ENCODE assay signal across 9 mouse cellular contexts in the genomic region with DNA sequence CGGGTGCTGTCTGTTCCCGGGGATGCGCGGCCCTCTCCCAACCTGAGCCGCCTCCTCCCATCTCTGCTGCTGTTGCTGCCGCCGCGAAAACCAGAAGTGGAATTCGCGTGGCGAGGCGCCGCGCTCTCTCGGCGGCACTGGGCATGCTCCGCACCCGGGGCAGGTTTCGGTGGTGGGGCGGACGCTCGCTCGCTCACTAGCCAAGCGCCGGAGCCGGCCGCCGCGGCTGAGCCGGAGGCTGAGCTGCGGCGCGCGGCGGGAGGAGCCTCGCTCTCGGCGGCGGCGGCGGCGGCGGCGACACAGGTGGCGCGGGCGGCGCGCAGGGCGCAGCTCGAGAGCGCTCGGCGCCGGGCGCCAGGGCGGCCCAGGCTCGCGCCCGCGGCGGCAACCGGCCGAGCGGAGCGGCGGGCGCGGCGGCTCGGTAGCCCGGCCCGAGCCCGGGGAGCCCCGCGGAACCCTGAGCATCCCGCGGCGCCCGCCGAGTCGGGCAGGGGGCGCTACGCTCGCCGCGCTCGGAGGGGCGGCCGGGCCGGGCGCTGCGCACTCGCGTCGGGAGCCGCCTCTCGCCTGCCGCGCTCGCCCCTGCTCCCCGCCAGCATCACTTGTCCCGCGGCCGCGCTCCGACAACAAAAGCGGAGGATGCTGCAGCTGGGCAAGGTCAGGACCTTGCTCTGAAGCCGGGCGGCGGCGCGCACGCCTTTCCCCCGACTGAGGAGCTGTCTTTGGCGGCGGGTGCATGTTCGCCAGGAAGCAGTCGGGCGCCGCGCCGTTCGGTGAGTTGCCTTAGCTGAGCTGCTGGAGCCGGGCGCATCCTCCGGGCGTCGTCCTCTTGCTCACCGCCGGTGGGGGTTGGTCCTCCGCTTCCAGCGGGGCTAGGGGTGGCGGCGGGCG. TPM values are rescaled to one million over a fixed set of nuclear protein-coding genes. Genes with fewer than 3 reads are reported as not detected.
DNase-seq lines count a peak whose midpoint lies in the region; ATAC-seq lines count a peak whose summit lies in the region.
"Had no signal": no experiment of that assay in that cellular context is flagged by ENCODE, and none has a peak within 500 bp of the region (broad histone marks: within the 10 kb centered on the region; RNA-seq: fewer than 3 reads in every experiment).

A gene (plus strand): TSS at position 203 of the 891 bp plus-strand sequence.

- WGBS in heart, embryonic 10.5 days, result 10% methylated on average over 135 of the region's 136 CpGs
- WGBS in heart, embryonic 16.5 days, result under 1% methylated on average over 120 of the region's 136 CpGs
- under 1% methylated on average over 95 of the region's 136 CpGs for WGBS in liver, embryonic 13.5 days (ENCODE audit: insufficient replicate concordance)
- under 1% methylated on average over 63 of the region's 136 CpGs for WGBS in neural tube, embryonic 14.5 days

- DNase-seq in heart, embryonic 10.5 days (ENCODE audit: low spot score), result peak; percentile 79
- no peak for DNase-seq in heart, adult 9 months (ENCODE audit: low spot score in 2 of 2)
- peak; percentile 61 for DNase-seq in embryo, embryonic 11.5 days (ENCODE audit: low read depth, low spot score)
- peak; percentile 1 to 54 for DNase-seq in kidney, postnatal 36 days
- DNase-seq in liver, embryonic 13.5 days, result no peak
- DNase-seq in urinary bladder, adult 2 months (ENCODE audit: low spot score), result peak; percentile 60

- peak within 1 kb of the TSS; percentile 82 for H3K27ac ChIP-seq in heart, embryonic 10.5 days
- H3K27ac ChIP-seq in heart, embryonic 16.5 days (ENCODE audit: low read length), result no peak within 1 kb of the TSS
- no peak within 1 kb of the TSS for H3K27ac ChIP-seq in liver, embryonic 13.5 days
- peak within 1 kb of the TSS; percentile 99 for H3K27ac ChIP-seq in neural tube, embryonic 14.5 days (ENCODE audit: low read depth, low read length)

- H3K4me1 ChIP-seq in heart, embryonic 10.5 days, result 0 out of 2 replicates have a peak, but pooled peaks cover 6% of the 10 kb centered on the region
- H3K4me1 ChIP-seq in heart, embryonic 16.5 days (ENCODE audit: control insufficient read depth, insufficient read depth, low read length), result peaks cover 5% of the 10 kb centered on the region; the same call in 1 of the 2 replicates
- H3K4me1 ChIP-seq in liver, embryonic 13.5 days (replicated peaks), result no peaks in the 10 kb centered on the region
- 0 out of 2 replicates have a peak, but pooled peaks cover 5% of the 10 kb centered on the region for H3K4me1 ChIP-seq in neural tube, embryonic 14.5 days (ENCODE audit: control insufficient read depth, insufficient read depth, low read length)

- ATAC-seq in heart, embryonic 16.5 days (replicated peaks; ENCODE audit: extremely low read depth, insufficient read depth, low FRiP score), result peak; percentile 76
- no peak for ATAC-seq in liver, embryonic 13.5 days (ENCODE audit: low read depth)
- peak; percentile 92 for ATAC-seq in neural tube, embryonic 14.5 days (ENCODE audit: low read depth)

- no peaks in the 10 kb centered on the region for H3K36me3 ChIP-seq in heart, embryonic 10.5 days
- H3K36me3 ChIP-seq in heart, embryonic 16.5 days (ENCODE audit: control insufficient read depth, insufficient read depth), result no peaks in the 10 kb centered on the region
- H3K36me3 ChIP-seq in liver, embryonic 13.5 days, result no peaks in the 10 kb centered on the region
- H3K36me3 ChIP-seq in neural tube, embryonic 14.5 days (ENCODE audit: control insufficient read depth, insufficient read depth, low read length), result no peaks in the 10 kb centered on the region
- H3K36me3 ChIP-seq: G1E had no signal

- peak within 1 kb of the TSS; percentile 96 for H3K4me2 ChIP-seq in heart, embryonic 16.5 days (ENCODE audit: low read depth, low read length)
- peak within 1 kb of the TSS; percentile 66 for H3K4me2 ChIP-seq in liver, embryonic 13.5 days
- H3K4me2 ChIP-seq in neural tube, embryonic 14.5 days (ENCODE audit: low read depth, low read length), result peak within 1 kb of the TSS; percentile 63

- H3K9me3 ChIP-seq in heart, embryonic 10.5 days, result no peaks in the 10 kb centered on the region
- H3K9me3 ChIP-seq in heart, embryonic 16.5 days (replicated peaks; ENCODE audit: control insufficient read depth, low read length), result no peaks in the 10 kb centered on the region
- no peaks in the 10 kb centered on the region for H3K9me3 ChIP-seq in liver, embryonic 13.5 days (replicated peaks)
- H3K9me3 ChIP-seq in neural tube, embryonic 14.5 days (ENCODE audit: control insufficient read depth, low read length), result no peaks in the 10 kb centered on the region

- peaks cover 35% of the 10 kb centered on the region for H3K27me3 ChIP-seq in heart, embryonic 10.5 days (ENCODE audit: insufficient read depth, poor library complexity, severe bottlenecking)
- peaks cover 33% of the 10 kb centered on the region for H3K27me3 ChIP-seq in heart, embryonic 16.5 days (ENCODE audit: control insufficient read depth, insufficient read depth, low read length)
- H3K27me3 ChIP-seq in liver, embryonic 13.5 days, result peaks cover 48% of the 10 kb centered on the region
- no peaks in the 10 kb centered on the region for H3K27me3 ChIP-seq in neural tube, embryonic 14.5 days (ENCODE audit: control insufficient read depth, insufficient read depth, low read length)

- peak within 1 kb of the TSS; percentile 77 for H3K4me3 ChIP-seq in heart, embryonic 10.5 days
- peak within 1 kb of the TSS; percentile 71 for H3K4me3 ChIP-seq in heart, embryonic 16.5 days (ENCODE audit: low read length)
- peak within 1 kb of the TSS; percentile 51 for H3K4me3 ChIP-seq in liver, embryonic 13.5 days (replicated peaks)
- peak within 1 kb of the TSS; percentile 84 for H3K4me3 ChIP-seq in neural tube, embryonic 14.5 days (ENCODE audit: low read depth, low read length)

- peak within 1 kb of the TSS; percentile 57 for H3K9ac ChIP-seq in heart, embryonic 16.5 days (ENCODE audit: low read length)
- no peak within 1 kb of the TSS for H3K9ac ChIP-seq in liver, embryonic 13.5 days
- H3K9ac ChIP-seq in neural tube, embryonic 14.5 days (replicated peaks; ENCODE audit: low read depth, low read length), result peak within 1 kb of the TSS; percentile 94

RNA-seq across cellular contexts. Expression of the gene that starts here (rescaled TPM):
- polyA plus RNA-seq in heart, embryonic 10.5 days (2016; fragmentation: Nextera tagmentation; extraction: Ambion mirVana), result 2.2 and 4.2 TPM in 2 replicates
- 0.83 and 1.7 TPM in 2 replicates for polyA plus RNA-seq in heart, embryonic 16.5 days (2015; fragmentation: Nextera tagmentation; extraction: Ambion mirVana)
- 0.15 and 0.16 TPM in 2 replicates for polyA plus RNA-seq in liver, embryonic 13.5 days (2015; fragmentation: Nextera tagmentation; extraction: Ambion mirVana)
- 78.9 and 81.5 TPM in 2 replicates for polyA plus RNA-seq in neural tube, embryonic 14.5 days (2014; fragmentation: Nextera tagmentation; extraction: Ambion mirVana)
- polyA plus RNA-seq in urinary bladder, adult 2 months (2012; rRNA removed), result 11.1 and 16.1 TPM in 2 replicates
- polyA plus RNA-seq: G1E had no signal

Comparison
In these comparisons a context has a peak if more than half of its experiments do, and no peak if none do; other contexts are left out.
1. DNase-seq: peak in heart, embryonic 10.5 days (single experiment), embryo, embryonic 11.5 days (single experiment), kidney, postnatal 36 days (2 of 2) and urinary bladder, adult 2 months (single experiment); none in heart, adult 9 months (0 of 2) and liver, embryonic 13.5 days (single experiment).
2. H3K27ac ChIP-seq: peak in heart, embryonic 10.5 days (single experiment) and neural tube, embryonic 14.5 days (single experiment); none in heart, embryonic 16.5 days (single experiment) and liver, embryonic 13.5 days (single experiment).
3. Peak in every context shown above with its lines, with median percentiles within 50 percentile points of each other: H3K4me3 ChIP-seq and H3K4me2 ChIP-seq.